Mouse (Mus musculus): Measurements from ENCODE around the gene Serpinb2.

DNA sequence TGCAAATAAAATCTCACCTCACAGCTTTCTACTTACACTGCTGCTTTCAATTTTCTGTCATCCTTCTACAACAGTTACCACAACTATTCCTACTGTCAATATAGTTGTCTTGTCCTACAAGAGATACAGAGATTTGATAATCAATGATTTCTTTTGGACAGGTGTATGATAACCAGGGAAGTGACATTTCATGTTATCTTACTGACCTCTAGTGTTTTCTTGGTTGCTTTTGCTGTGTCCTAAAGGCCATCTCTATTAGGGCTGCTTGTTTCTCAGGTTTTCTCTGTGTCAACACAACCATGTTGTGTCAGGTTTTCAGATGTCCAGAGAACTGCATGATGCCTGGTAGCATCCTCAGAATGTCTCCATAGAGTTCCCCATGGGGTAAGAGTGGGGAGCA, 31.3 kb upstream of the Serpinb2 start:
- TF ChIP-seq POLR2A (IDR thresholded peaks at IDR 0.05; ENCODE audit: low read depth, low read length) (no peak), CTCF (IDR thresholded peaks at IDR 0.05; ENCODE audit: extremely low read depth, insufficient read length, insufficient replicate concordance, low read depth, low read length) (no peak)
